ENCODE assay signal across 11 mouse cellular contexts in the genomic region with DNA sequence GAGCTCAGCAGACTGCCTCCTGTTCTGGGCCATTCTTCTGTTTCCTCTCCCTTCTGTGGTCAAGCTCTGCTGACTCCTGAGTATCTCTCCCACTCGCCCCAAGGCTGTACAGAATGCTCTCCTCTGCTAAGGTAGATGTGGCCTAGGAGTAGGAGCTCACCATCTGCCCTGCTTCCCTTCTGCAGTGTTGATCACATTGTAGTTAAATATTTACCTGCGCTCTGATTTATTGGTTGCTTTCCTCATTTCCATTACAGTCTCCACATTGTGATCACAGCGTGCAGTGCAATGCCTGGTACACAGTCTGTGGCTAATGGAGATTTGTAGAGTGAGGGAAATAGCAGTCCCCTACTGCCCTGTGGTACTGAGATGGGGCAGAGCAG.
A peak's percentile ranks its signal among the peaks of the same experiment; 100 is the strongest.
DNase-seq lines count a peak whose midpoint lies in the region; ATAC-seq lines count a peak whose summit lies in the region.
"Had no signal": no experiment of that assay in that cellular context is flagged by ENCODE, and none has a peak within 500 bp of the region (broad histone marks: within the 10 kb centered on the region; RNA-seq: fewer than 3 reads in every experiment).

No protein-coding gene starts in this region.

- no peaks in the 10 kb centered on the region for H3K9me3 ChIP-seq in midbrain, embryonic 10.5 days (replicated peaks)
- no peaks in the 10 kb centered on the region for H3K9me3 ChIP-seq in midbrain, embryonic 16.5 days (replicated peaks; ENCODE audit: control insufficient read depth, low read length, poor library complexity, severe bottlenecking)
- no peaks in the 10 kb centered on the region for H3K9me3 ChIP-seq in hindbrain, embryonic 13.5 days
- no peaks in the 10 kb centered on the region for H3K9me3 ChIP-seq in kidney, embryonic 15.5 days (replicated peaks)
- no peaks in the 10 kb centered on the region for H3K9me3 ChIP-seq in neural tube, embryonic 13.5 days
- H3K9me3 ChIP-seq: heart, embryonic 12.5 days had no signal

- no peak for ATAC-seq in midbrain, embryonic 16.5 days
- peak; percentile 28; the same call in 1 of the 2 replicates for ATAC-seq in hindbrain, embryonic 13.5 days (ENCODE audit: low FRiP score)
- peak; percentile 95 for ATAC-seq in kidney, embryonic 15.5 days (replicated peaks; ENCODE audit: low FRiP score)
- ATAC-seq in neural tube, embryonic 13.5 days (ENCODE audit: low read depth): 0 out of 2 replicates have a peak, but pooled peaks have one; percentile 67

- no peak overlapping the region for H3K4me3 ChIP-seq in midbrain, embryonic 10.5 days
- H3K4me3 ChIP-seq in midbrain, embryonic 16.5 days (ENCODE audit: low read depth, low read length): no peak overlapping the region
- no peak overlapping the region for H3K4me3 ChIP-seq in hindbrain, embryonic 13.5 days
- H3K4me3 ChIP-seq in kidney, embryonic 15.5 days (replicated peaks): no peak overlapping the region
- H3K4me3 ChIP-seq in neural tube, embryonic 13.5 days: no peak overlapping the region
- H3K4me3 ChIP-seq: heart, embryonic 12.5 days had no signal

- no peak overlapping the region for H3K9ac ChIP-seq in midbrain, embryonic 16.5 days (ENCODE audit: low read depth, low read length)
- peak overlapping the region; percentile 10; the same call in 1 of the 2 replicates for H3K9ac ChIP-seq in hindbrain, embryonic 13.5 days
- H3K9ac ChIP-seq in kidney, embryonic 15.5 days: no peak overlapping the region
- 0 out of 2 replicates have a peak overlapping the region, but pooled peaks have one; percentile 17 for H3K9ac ChIP-seq in neural tube, embryonic 13.5 days
- H3K9ac ChIP-seq: heart, embryonic 12.5 days; lung, embryonic 14.5 days had no signal

- 78% methylated on average over 3 of the region's 3 CpGs for WGBS in midbrain, embryonic 10.5 days
- WGBS in midbrain, embryonic 16.5 days: 73% methylated on average over 3 of the region's 3 CpGs
- 49% methylated on average over 3 of the region's 3 CpGs for WGBS in hindbrain, embryonic 13.5 days
- 55% methylated on average over 3 of the region's 3 CpGs for WGBS in kidney, embryonic 15.5 days
- 34% methylated on average over 3 of the region's 3 CpGs for WGBS in neural tube, embryonic 13.5 days

- H3K4me2 ChIP-seq in midbrain, embryonic 16.5 days (ENCODE audit: low read length): no peak overlapping the region
- H3K4me2 ChIP-seq in hindbrain, embryonic 13.5 days: no peak overlapping the region
- H3K4me2 ChIP-seq in kidney, embryonic 15.5 days: peak overlapping the region; percentile 41
- no peak overlapping the region for H3K4me2 ChIP-seq in neural tube, embryonic 13.5 days
- H3K4me2 ChIP-seq: heart, embryonic 12.5 days; lung, embryonic 14.5 days had no signal

- H3K27ac ChIP-seq in midbrain, embryonic 10.5 days (replicated peaks): peak overlapping the region; percentile 61; the same call in 1 of the 2 replicates
- H3K27ac ChIP-seq in midbrain, embryonic 16.5 days (ENCODE audit: low read length): no peak overlapping the region
- peak overlapping the region; percentile 49; the same call in 1 of the 2 replicates for H3K27ac ChIP-seq in hindbrain, embryonic 13.5 days
- peak overlapping the region; percentile 93 for H3K27ac ChIP-seq in kidney, embryonic 15.5 days
- H3K27ac ChIP-seq in neural tube, embryonic 13.5 days (replicated peaks): peak overlapping the region; percentile 75

- H3K27me3 ChIP-seq in midbrain, embryonic 10.5 days (ENCODE audit: low read depth, poor library complexity, severe bottlenecking): no peaks in the 10 kb centered on the region
- no peaks in the 10 kb centered on the region for H3K27me3 ChIP-seq in midbrain, embryonic 16.5 days (ENCODE audit: control insufficient read depth, insufficient read depth, low read depth, low read length)
- no peaks in the 10 kb centered on the region for H3K27me3 ChIP-seq in hindbrain, embryonic 13.5 days
- no peaks in the 10 kb centered on the region for H3K27me3 ChIP-seq in kidney, embryonic 15.5 days
- no peaks in the 10 kb centered on the region for H3K27me3 ChIP-seq in neural tube, embryonic 13.5 days
- H3K27me3 ChIP-seq: heart, embryonic 12.5 days had no signal

- peaks cover 21% of the 10 kb centered on the region for H3K4me1 ChIP-seq in midbrain, embryonic 10.5 days
- H3K4me1 ChIP-seq in midbrain, embryonic 16.5 days (ENCODE audit: control insufficient read depth, insufficient read depth, low read length): peaks cover 8% of the 10 kb centered on the region; the same call in 1 of the 2 replicates
- peaks cover 16% of the 10 kb centered on the region for H3K4me1 ChIP-seq in hindbrain, embryonic 13.5 days (replicated peaks)
- peaks cover 39% of the 10 kb centered on the region for H3K4me1 ChIP-seq in kidney, embryonic 15.5 days
- H3K4me1 ChIP-seq in neural tube, embryonic 13.5 days (replicated peaks): peaks cover 26% of the 10 kb centered on the region

- no peaks in the 10 kb centered on the region for H3K36me3 ChIP-seq in midbrain, embryonic 10.5 days
- no peaks in the 10 kb centered on the region for H3K36me3 ChIP-seq in midbrain, embryonic 16.5 days (ENCODE audit: control insufficient read depth, insufficient read depth, low read length)
- no peaks in the 10 kb centered on the region for H3K36me3 ChIP-seq in hindbrain, embryonic 13.5 days
- H3K36me3 ChIP-seq in kidney, embryonic 15.5 days: no peaks in the 10 kb centered on the region
- H3K36me3 ChIP-seq in neural tube, embryonic 13.5 days: no peaks in the 10 kb centered on the region
- H3K36me3 ChIP-seq: heart, embryonic 12.5 days had no signal

- no peak for DNase-seq in midbrain, embryonic 10.5 days (ENCODE audit: low spot score)
- no peak for DNase-seq in frontal cortex, adult 2 months (ENCODE audit: extremely low spot score in 1 of 2, low spot score in 1 of 2)
- no peak for DNase-seq in right cerebral cortex, postnatal 10 days (ENCODE audit: low spot score in 2 of 2)
- DNase-seq in urinary bladder, postnatal 14 days (ENCODE audit: low spot score): no peak
- DNase-seq: lung, embryonic 14.5 days; thymus, adult 18-20 months had no signal

Comparison
In these comparisons a context has a peak if more than half of its experiments do, and no peak if none do; other contexts are left out.
1. H3K9ac ChIP-seq: peak in hindbrain, embryonic 13.5 days (single experiment) and neural tube, embryonic 13.5 days (single experiment); none in midbrain, embryonic 16.5 days (single experiment) and kidney, embryonic 15.5 days (single experiment).